ENCODE assay signal across 17 mouse cellular contexts in the genomic region with DNA sequence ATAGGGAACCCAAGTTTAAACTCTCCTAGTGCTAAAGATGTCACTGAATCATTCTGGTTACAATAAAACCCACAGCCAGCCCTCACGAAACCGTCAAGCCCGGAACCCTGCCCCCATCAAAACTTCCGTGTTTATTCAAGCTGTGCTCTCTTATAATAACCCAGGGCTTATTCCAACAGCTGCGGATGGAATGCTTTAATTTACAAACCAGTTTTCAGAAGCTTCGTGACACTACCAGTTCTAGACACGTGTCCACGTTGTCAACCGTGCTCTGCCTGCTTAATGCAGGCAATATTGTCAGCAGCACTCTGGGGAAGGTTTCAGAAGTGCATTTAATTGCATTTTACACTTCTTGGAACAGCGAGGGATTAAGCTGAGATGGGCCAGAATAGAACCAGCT.
DNase-seq lines count a peak whose midpoint lies in the region; ATAC-seq and TF ChIP-seq lines count a peak whose summit lies in the region.
"Had no signal": no experiment of that assay in that cellular context is flagged by ENCODE, and none has a peak within 500 bp of the region (broad histone marks: within the 10 kb centered on the region; RNA-seq: fewer than 3 reads in every experiment).

No protein-coding gene starts in this region.

- no peak overlapping the region for H3K4me2 ChIP-seq in forebrain, embryonic 12.5 days
- H3K4me2 ChIP-seq in kidney, postnatal 0 days (ENCODE audit: low read length): no peak overlapping the region
- H3K4me2 ChIP-seq in kidney, embryonic 15.5 days: no peak overlapping the region
- H3K4me2 ChIP-seq in intestine, embryonic 16.5 days (ENCODE audit: low read depth, low read length): no peak overlapping the region
- H3K4me2 ChIP-seq: heart, embryonic 12.5 days; limb, embryonic 12.5 days; liver, embryonic 15.5 days; neural tube, embryonic 12.5 days had no signal

- no peaks in the 10 kb centered on the region for H3K9me3 ChIP-seq in forebrain, embryonic 12.5 days
- peaks cover 5% of the 10 kb centered on the region; the same call in 1 of the 2 replicates for H3K9me3 ChIP-seq in forebrain, embryonic 10.5 days
- no peaks in the 10 kb centered on the region for H3K9me3 ChIP-seq in kidney, postnatal 0 days (replicated peaks; ENCODE audit: low read length)
- no peaks in the 10 kb centered on the region for H3K9me3 ChIP-seq in kidney, embryonic 15.5 days (replicated peaks)
- H3K9me3 ChIP-seq in intestine, embryonic 16.5 days (ENCODE audit: control insufficient read depth, low read length): no peaks in the 10 kb centered on the region
- H3K9me3 ChIP-seq: limb, embryonic 12.5 days; liver, embryonic 15.5 days; neural tube, embryonic 12.5 days had no signal

- no peaks in the 10 kb centered on the region for H3K36me3 ChIP-seq in forebrain, embryonic 12.5 days (replicated peaks)
- no peaks in the 10 kb centered on the region for H3K36me3 ChIP-seq in forebrain, embryonic 10.5 days (replicated peaks)
- H3K36me3 ChIP-seq in kidney, postnatal 0 days (ENCODE audit: insufficient read depth, low read length): no peaks in the 10 kb centered on the region
- no peaks in the 10 kb centered on the region for H3K36me3 ChIP-seq in kidney, embryonic 15.5 days
- H3K36me3 ChIP-seq in intestine, embryonic 16.5 days (ENCODE audit: control insufficient read depth, insufficient read depth, low read length): no peaks in the 10 kb centered on the region
- H3K36me3 ChIP-seq: heart, embryonic 12.5 days; limb, embryonic 12.5 days; liver, embryonic 15.5 days; neural tube, embryonic 12.5 days had no signal

- no peak for TF ChIP-seq CTCF in kidney, postnatal 0 days (IDR thresholded peaks at IDR 0.05; ENCODE audit: low read depth)

- H3K4me1 ChIP-seq in forebrain, embryonic 12.5 days: no peaks in the 10 kb centered on the region
- 0 out of 2 replicates have a peak, but pooled peaks cover 4% of the 10 kb centered on the region for H3K4me1 ChIP-seq in forebrain, embryonic 10.5 days
- H3K4me1 ChIP-seq in kidney, postnatal 0 days (replicated peaks; ENCODE audit: insufficient read depth, low read length): no peaks in the 10 kb centered on the region
- H3K4me1 ChIP-seq in kidney, embryonic 15.5 days: 0 out of 2 replicates have a peak, but pooled peaks cover 4% of the 10 kb centered on the region
- peaks cover 4% of the 10 kb centered on the region for H3K4me1 ChIP-seq in intestine, embryonic 16.5 days (ENCODE audit: control insufficient read depth, insufficient read depth, low read length)
- H3K4me1 ChIP-seq: heart, embryonic 12.5 days; limb, embryonic 12.5 days; liver, embryonic 15.5 days; neural tube, embryonic 12.5 days had no signal

- no peaks in the 10 kb centered on the region for H3K27me3 ChIP-seq in forebrain, embryonic 12.5 days
- no peaks in the 10 kb centered on the region for H3K27me3 ChIP-seq in forebrain, embryonic 10.5 days (ENCODE audit: poor library complexity, severe bottlenecking)
- H3K27me3 ChIP-seq in kidney, postnatal 0 days (ENCODE audit: insufficient read depth, low read length): no peaks in the 10 kb centered on the region
- H3K27me3 ChIP-seq in kidney, embryonic 15.5 days: no peaks in the 10 kb centered on the region
- no peaks in the 10 kb centered on the region for H3K27me3 ChIP-seq in intestine, embryonic 16.5 days (replicated peaks; ENCODE audit: control insufficient read depth, insufficient read depth, low read length)
- H3K27me3 ChIP-seq: heart, embryonic 12.5 days; limb, embryonic 12.5 days; liver, embryonic 15.5 days; neural tube, embryonic 12.5 days had no signal

- 81% methylated on average over 10 of the region's 10 CpGs for WGBS in forebrain, embryonic 12.5 days
- WGBS in forebrain, embryonic 10.5 days: 86% methylated on average over 10 of the region's 10 CpGs
- 57% methylated on average over 10 of the region's 10 CpGs for WGBS in kidney, postnatal 0 days
- WGBS in kidney, embryonic 15.5 days: 60% methylated on average over 10 of the region's 10 CpGs
- 37% methylated on average over 10 of the region's 10 CpGs for WGBS in intestine, embryonic 16.5 days

- H3K4me3 ChIP-seq in forebrain, embryonic 12.5 days (replicated peaks): no peak overlapping the region
- H3K4me3 ChIP-seq in forebrain, embryonic 10.5 days: no peak overlapping the region
- no peak overlapping the region for H3K4me3 ChIP-seq in kidney, postnatal 0 days (replicated peaks; ENCODE audit: low read depth, low read length)
- H3K4me3 ChIP-seq in kidney, embryonic 15.5 days (replicated peaks): no peak overlapping the region
- no peak overlapping the region for H3K4me3 ChIP-seq in intestine, embryonic 16.5 days (ENCODE audit: low read length)
- H3K4me3 ChIP-seq: heart, embryonic 12.5 days; limb, embryonic 12.5 days; liver, embryonic 15.5 days; neural tube, embryonic 12.5 days had no signal

- ATAC-seq in forebrain, embryonic 12.5 days (ENCODE audit: low FRiP score): peak; percentile 30; the same call in 1 of the 2 replicates
- ATAC-seq in kidney, postnatal 0 days (replicated peaks; ENCODE audit: low FRiP score, low read depth): no peak
- ATAC-seq in kidney, embryonic 15.5 days (replicated peaks; ENCODE audit: low FRiP score): no peak
- ATAC-seq in intestine, embryonic 16.5 days: peak; percentile 46; the same call in 1 of the 2 replicates
- no peak for ATAC-seq in megakaryocyte progenitor cell, adult 5-6 weeks (replicated peaks; ENCODE audit: poor library complexity)

- no peak overlapping the region for H3K27ac ChIP-seq in forebrain, embryonic 12.5 days
- no peak overlapping the region for H3K27ac ChIP-seq in forebrain, embryonic 10.5 days
- no peak overlapping the region for H3K27ac ChIP-seq in kidney, postnatal 0 days
- no peak overlapping the region for H3K27ac ChIP-seq in kidney, embryonic 15.5 days
- H3K27ac ChIP-seq in intestine, embryonic 16.5 days (ENCODE audit: low read length): no peak overlapping the region
- H3K27ac ChIP-seq: limb, embryonic 12.5 days; liver, embryonic 15.5 days; neural tube, embryonic 12.5 days had no signal

- H3K9ac ChIP-seq in forebrain, embryonic 12.5 days: no peak overlapping the region
- no peak overlapping the region for H3K9ac ChIP-seq in kidney, postnatal 0 days (ENCODE audit: low read depth, low read length)
- H3K9ac ChIP-seq in kidney, embryonic 15.5 days: no peak overlapping the region
- no peak overlapping the region for H3K9ac ChIP-seq in intestine, embryonic 16.5 days (ENCODE audit: low read depth, low read length)
- H3K9ac ChIP-seq: heart, embryonic 12.5 days; limb, embryonic 12.5 days; liver, embryonic 15.5 days; neural tube, embryonic 12.5 days had no signal

- DNase-seq in forebrain, embryonic 10.5 days (ENCODE audit: extremely low spot score, low spot score): no peak
- peak; percentile 55 for DNase-seq in kidney, postnatal 0 days (ENCODE audit: low spot score)
- DNase-seq in lung, postnatal 36 days: peak; percentile 56
- no peak for DNase-seq in c-Kit-positive CD71-positive TER-119-positive erythroid progenitor cells, embryonic 14.5 days (ENCODE audit: low spot score)
- DNase-seq: cerebellum, adult 9-10 months; embryo, embryonic 11 days; gastrocnemius, postnatal 10 days; heart, postnatal 4 days; thymus, postnatal 36 days had no signal

Comparison
In these comparisons a context has a peak if more than half of its experiments do, and no peak if none do; other contexts are left out.
1. ATAC-seq: peak in forebrain, embryonic 12.5 days (single experiment) and intestine, embryonic 16.5 days (single experiment); none in kidney, postnatal 0 days (single experiment), kidney, embryonic 15.5 days (single experiment) and megakaryocyte progenitor cell, adult 5-6 weeks (single experiment).
2. DNase-seq: peak in kidney, postnatal 0 days (single experiment) and lung, postnatal 36 days (single experiment); none in forebrain, embryonic 10.5 days (single experiment) and c-Kit-positive CD71-positive TER-119-positive erythroid progenitor cells, embryonic 14.5 days (single experiment).